Mouse (Mus musculus): ENCODE measurements at regions not wholly inside any gene's neighbourhood (a gene's known extent, or its start where the extent isn't known, plus 50 kb on each side); places are given as distances from the start of the nearest gene placed in this dataset.

DNA sequence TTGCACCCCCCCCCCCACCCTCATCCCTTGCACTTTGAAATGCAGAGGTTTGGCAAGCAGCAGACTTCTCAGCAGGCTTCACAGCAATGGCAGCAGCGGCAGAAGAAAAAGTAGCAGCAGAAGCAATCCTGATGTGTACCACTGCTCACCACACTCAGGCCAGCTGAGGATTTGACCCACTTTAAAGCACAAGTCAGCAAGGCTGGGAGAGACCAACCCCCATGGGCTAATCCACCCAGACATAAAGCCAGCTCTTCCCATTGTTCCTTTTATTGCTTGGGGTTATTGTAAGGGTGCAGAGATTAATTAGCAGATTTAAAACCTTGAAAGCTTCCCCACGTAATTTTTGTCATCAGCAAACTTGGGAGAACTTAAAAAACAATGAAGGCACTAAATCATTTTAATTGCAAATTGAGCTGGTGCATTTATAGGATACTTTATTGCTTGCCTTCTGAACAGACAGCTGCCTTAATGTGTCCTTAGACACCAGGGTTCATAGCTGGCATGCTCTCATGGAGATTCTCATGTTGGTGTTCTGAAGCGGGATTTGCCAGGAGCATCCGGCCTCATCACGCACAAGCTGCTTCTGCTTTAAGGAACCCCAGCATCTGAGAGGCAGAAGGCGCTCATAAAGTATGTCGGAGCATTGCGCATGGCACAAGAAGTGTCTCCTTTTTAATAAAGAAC lies 83.1 kb upstream of the Reg3g start:
- TF ChIP-seq CTCF (IDR thresholded peaks at IDR 0.05; ENCODE audit: low read depth, low read length) (no peak), POLR2A (IDR thresholded peaks at IDR 0.05; ENCODE audit: extremely low read depth, insufficient read depth, low read length) (no peak)
